ENCODE assay signal across 17 mouse cellular contexts in genomic region chr2:167163134-167163533, GRCm38 (mm10). TPM values are rescaled to one million over a fixed set of nuclear protein-coding genes. Genes with fewer than 3 reads are reported as not detected.
DNase-seq lines count a peak whose midpoint lies in the region; ATAC-seq and TF ChIP-seq lines count a peak whose summit lies in the region.
"Had no signal": no experiment of that assay in that cellular context is flagged by ENCODE, and none has a peak within 500 bp of the region (broad histone marks: within the 10 kb centered on the region; RNA-seq: fewer than 3 reads in every experiment).

No protein-coding gene starts in this region.

- H3K27ac ChIP-seq in embryonic facial prominence, embryonic 13.5 days = peak overlapping the region; percentile 69
- no peak overlapping the region for H3K27ac ChIP-seq in embryonic facial prominence, embryonic 10.5 days (replicated peaks)
- no peak overlapping the region for H3K27ac ChIP-seq in hindbrain, postnatal 0 days
- no peak overlapping the region for H3K27ac ChIP-seq in hindbrain, embryonic 12.5 days
- 0 out of 2 replicates have a peak overlapping the region, but pooled peaks have one; percentile 54 for H3K27ac ChIP-seq in lung, embryonic 14.5 days (ENCODE audit: low read depth)
- H3K27ac ChIP-seq in lung, postnatal 0 days (ENCODE audit: low read length) = no peak overlapping the region
- peak overlapping the region; percentile 14 for H3K27ac ChIP-seq in stomach, postnatal 0 days (replicated peaks)
- H3K27ac ChIP-seq: forebrain, embryonic 13.5 days; liver, embryonic 14.5 days; neural tube, embryonic 13.5 days had no signal

- TF ChIP-seq CTCF in hindbrain, postnatal 0 days (IDR thresholded peaks at IDR 0.05; ENCODE audit: low read depth) = no peak
- TF ChIP-seq CTCF in lung, embryonic 14.5 days (IDR thresholded peaks at IDR 0.05; ENCODE audit: low read depth) = no peak
- TF ChIP-seq CTCF in lung, postnatal 0 days (IDR thresholded peaks at IDR 0.05) = no peak
- TF ChIP-seq CTCF in stomach, postnatal 0 days (IDR thresholded peaks at IDR 0.05; ENCODE audit: low read depth) = no peak

- H3K4me2 ChIP-seq in embryonic facial prominence, embryonic 13.5 days = no peak overlapping the region
- H3K4me2 ChIP-seq in hindbrain, postnatal 0 days (ENCODE audit: low read depth, low read length) = no peak overlapping the region
- no peak overlapping the region for H3K4me2 ChIP-seq in hindbrain, embryonic 12.5 days (replicated peaks)
- no peak overlapping the region for H3K4me2 ChIP-seq in lung, embryonic 14.5 days
- H3K4me2 ChIP-seq in lung, postnatal 0 days (replicated peaks; ENCODE audit: low read depth, low read length) = no peak overlapping the region
- H3K4me2 ChIP-seq in stomach, postnatal 0 days (replicated peaks; ENCODE audit: low read depth) = no peak overlapping the region
- H3K4me2 ChIP-seq: forebrain, embryonic 13.5 days; midbrain, embryonic 11.5 days; neural tube, embryonic 13.5 days had no signal

- H3K9ac ChIP-seq in embryonic facial prominence, embryonic 13.5 days = no peak overlapping the region
- H3K9ac ChIP-seq in hindbrain, postnatal 0 days (replicated peaks; ENCODE audit: low read length) = no peak overlapping the region
- H3K9ac ChIP-seq in hindbrain, embryonic 12.5 days = no peak overlapping the region
- H3K9ac ChIP-seq in lung, embryonic 14.5 days = no peak overlapping the region
- H3K9ac ChIP-seq in lung, postnatal 0 days (replicated peaks; ENCODE audit: low read depth) = no peak overlapping the region
- H3K9ac ChIP-seq in stomach, postnatal 0 days (ENCODE audit: low read length) = no peak overlapping the region
- H3K9ac ChIP-seq: forebrain, embryonic 13.5 days; liver, embryonic 14.5 days; neural tube, embryonic 13.5 days had no signal

- H3K36me3 ChIP-seq in embryonic facial prominence, embryonic 13.5 days = no peaks in the 10 kb centered on the region
- no peaks in the 10 kb centered on the region for H3K36me3 ChIP-seq in embryonic facial prominence, embryonic 10.5 days (replicated peaks)
- H3K36me3 ChIP-seq in hindbrain, postnatal 0 days (ENCODE audit: insufficient read depth, low read length) = no peaks in the 10 kb centered on the region
- H3K36me3 ChIP-seq in hindbrain, embryonic 12.5 days = no peaks in the 10 kb centered on the region
- no peaks in the 10 kb centered on the region for H3K36me3 ChIP-seq in lung, embryonic 14.5 days (ENCODE audit: insufficient read depth)
- no peaks in the 10 kb centered on the region for H3K36me3 ChIP-seq in lung, postnatal 0 days (ENCODE audit: insufficient read depth, low read length)
- no peaks in the 10 kb centered on the region for H3K36me3 ChIP-seq in stomach, postnatal 0 days (ENCODE audit: control insufficient read depth, insufficient read depth, low read length)
- H3K36me3 ChIP-seq: neural tube, embryonic 13.5 days had no signal

- ATAC-seq in embryonic facial prominence, embryonic 13.5 days (ENCODE audit: insufficient number of reproducible peaks, insufficient read depth, low FRiP score, low TSS enrichment, low read depth) = 0 out of 2 replicates have a peak, but pooled peaks have one; percentile 17
- peak; percentile 43 for ATAC-seq in hindbrain, postnatal 0 days
- no peak for ATAC-seq in hindbrain, embryonic 12.5 days (ENCODE audit: low FRiP score)
- ATAC-seq in lung, embryonic 14.5 days (ENCODE audit: insufficient read depth) = no peak
- ATAC-seq in lung, postnatal 0 days = no peak
- ATAC-seq in stomach, postnatal 0 days (ENCODE audit: low FRiP score, low TSS enrichment) = no peak
- ATAC-seq: CD4-positive, CD25-positive, alpha-beta regulatory T cell, adult 4 months; forebrain, embryonic 13.5 days had no signal

- no peaks in the 10 kb centered on the region for H3K27me3 ChIP-seq in embryonic facial prominence, embryonic 13.5 days
- H3K27me3 ChIP-seq in embryonic facial prominence, embryonic 10.5 days (replicated peaks; ENCODE audit: low read depth, poor library complexity, severe bottlenecking) = no peaks in the 10 kb centered on the region
- H3K27me3 ChIP-seq in hindbrain, postnatal 0 days (ENCODE audit: insufficient read depth, low read length) = no peaks in the 10 kb centered on the region
- 0 out of 2 replicates have a peak, but pooled peaks cover 3% of the 10 kb centered on the region for H3K27me3 ChIP-seq in hindbrain, embryonic 12.5 days
- no peaks in the 10 kb centered on the region for H3K27me3 ChIP-seq in lung, embryonic 14.5 days (ENCODE audit: insufficient read depth, low read length)
- H3K27me3 ChIP-seq in lung, postnatal 0 days (replicated peaks; ENCODE audit: insufficient read depth, low read length) = no peaks in the 10 kb centered on the region
- H3K27me3 ChIP-seq in stomach, postnatal 0 days (ENCODE audit: control insufficient read depth, insufficient read depth, low read length) = no peaks in the 10 kb centered on the region
- H3K27me3 ChIP-seq: forebrain, embryonic 13.5 days; neural tube, embryonic 13.5 days; Patski had no signal

- WGBS in embryonic facial prominence, embryonic 13.5 days = 87% methylated on average over 10 of the region's 10 CpGs
- 93% methylated on average over 10 of the region's 10 CpGs for WGBS in embryonic facial prominence, embryonic 10.5 days
- 71% methylated on average over 10 of the region's 10 CpGs for WGBS in hindbrain, postnatal 0 days
- 89% methylated on average over 10 of the region's 10 CpGs for WGBS in hindbrain, embryonic 12.5 days
- WGBS in lung, embryonic 14.5 days = 87% methylated on average over 10 of the region's 10 CpGs
- WGBS in lung, postnatal 0 days = 87% methylated on average over 10 of the region's 10 CpGs
- WGBS in stomach, postnatal 0 days = 88% methylated on average over 10 of the region's 10 CpGs

- H3K4me3 ChIP-seq in embryonic facial prominence, embryonic 13.5 days = no peak overlapping the region
- H3K4me3 ChIP-seq in embryonic facial prominence, embryonic 10.5 days = no peak overlapping the region
- H3K4me3 ChIP-seq in hindbrain, postnatal 0 days (ENCODE audit: low read length) = no peak overlapping the region
- H3K4me3 ChIP-seq in hindbrain, embryonic 12.5 days = no peak overlapping the region
- H3K4me3 ChIP-seq in lung, embryonic 14.5 days (ENCODE audit: low read depth, low read length) = no peak overlapping the region
- H3K4me3 ChIP-seq in lung, postnatal 0 days (ENCODE audit: low read depth, low read length) = no peak overlapping the region
- no peak overlapping the region for H3K4me3 ChIP-seq in stomach, postnatal 0 days (ENCODE audit: low read depth, low read length)
- H3K4me3 ChIP-seq: forebrain, embryonic 13.5 days; neural tube, embryonic 13.5 days had no signal

- no peaks in the 10 kb centered on the region for H3K9me3 ChIP-seq in embryonic facial prominence, embryonic 13.5 days
- peaks cover 6% of the 10 kb centered on the region; the same call in 1 of the 2 replicates for H3K9me3 ChIP-seq in embryonic facial prominence, embryonic 10.5 days
- no peaks in the 10 kb centered on the region for H3K9me3 ChIP-seq in hindbrain, postnatal 0 days (ENCODE audit: low read length)
- H3K9me3 ChIP-seq in hindbrain, embryonic 12.5 days (replicated peaks) = 0 out of 2 replicates have a peak, but pooled peaks cover 4% of the 10 kb centered on the region
- no peaks in the 10 kb centered on the region; the same call in 1 of the 2 replicates for H3K9me3 ChIP-seq in lung, embryonic 14.5 days (ENCODE audit: low read depth, low read length)
- no peaks in the 10 kb centered on the region for H3K9me3 ChIP-seq in lung, postnatal 0 days (ENCODE audit: low read length)
- H3K9me3 ChIP-seq in stomach, postnatal 0 days (ENCODE audit: control insufficient read depth, low read length) = no peaks in the 10 kb centered on the region
- H3K9me3 ChIP-seq: forebrain, embryonic 13.5 days; neural tube, embryonic 13.5 days had no signal

- TF ChIP-seq EP300 in lung, postnatal 0 days (IDR thresholded peaks at IDR 0.05) = no peak
- TF ChIP-seq EP300 in stomach, postnatal 0 days (optimal IDR thresholded peaks at IDR 0.05) = no peak

- H3K4me1 ChIP-seq in embryonic facial prominence, embryonic 13.5 days = peaks cover 22% of the 10 kb centered on the region
- no peaks in the 10 kb centered on the region; the same call in 1 of the 2 replicates for H3K4me1 ChIP-seq in embryonic facial prominence, embryonic 10.5 days
- no peaks in the 10 kb centered on the region for H3K4me1 ChIP-seq in hindbrain, postnatal 0 days (ENCODE audit: insufficient read depth, low read length)
- peaks cover 8% of the 10 kb centered on the region; the same call in 1 of the 2 replicates for H3K4me1 ChIP-seq in hindbrain, embryonic 12.5 days
- peaks cover 13% of the 10 kb centered on the region for H3K4me1 ChIP-seq in lung, embryonic 14.5 days (ENCODE audit: insufficient read depth)
- H3K4me1 ChIP-seq in lung, postnatal 0 days (ENCODE audit: insufficient read depth, low read depth, low read length) = no peaks in the 10 kb centered on the region
- no peaks in the 10 kb centered on the region; the same call in 1 of the 2 replicates for H3K4me1 ChIP-seq in stomach, postnatal 0 days (replicated peaks; ENCODE audit: control insufficient read depth, insufficient read depth)

- no peak for DNase-seq in embryonic facial prominence, embryonic 10.5 days (ENCODE audit: low spot score)
- no peak for DNase-seq in hindbrain, postnatal 0 days (ENCODE audit: low spot score)
- DNase-seq in lung, embryonic 14.5 days = no peak
- no peak for DNase-seq in lung, postnatal 0 days (ENCODE audit: low spot score)
- no peak for DNase-seq in stomach, postnatal 0 days (ENCODE audit: low spot score)
- DNase-seq in frontal cortex, postnatal 10 days (ENCODE audit: low spot score in 2 of 2) = no peak
- DNase-seq: cerebellum, postnatal 36 days; kidney, adult 8-10 months; thymus, adult 2 months had no signal

RNA-seq across cellular contexts. Expression of gene Kcnb1, which starts 26.8 kb away (rescaled TPM):
- 1.1 and 1.2 TPM in 2 replicates for polyA plus RNA-seq in embryonic facial prominence, embryonic 13.5 days (2015; fragmentation: Nextera tagmentation; extraction: Ambion mirVana)
- polyA plus RNA-seq in embryonic facial prominence, embryonic 10.5 days (2016; fragmentation: Nextera tagmentation; extraction: Ambion mirVana) = 0.40 and 0.52 TPM in 2 replicates
- total RNA-seq in hindbrain, postnatal 0 days (2014; rRNA removed) = 21.5 and 33.6 TPM in 2 replicates
- 4.0 and 5.1 TPM in 2 replicates for polyA plus RNA-seq in hindbrain, postnatal 0 days (2015; fragmentation: Nextera tagmentation; extraction: Ambion mirVana)
- 1.4 and 1.6 TPM in 2 replicates for polyA plus RNA-seq in hindbrain, embryonic 12.5 days (2016; fragmentation: Nextera tagmentation; extraction: Ambion mirVana)
- polyA plus RNA-seq in lung, embryonic 14.5 days (2014; fragmentation: Nextera tagmentation; extraction: Ambion mirVana) = 0.37 and 0.42 TPM in 2 replicates
- 0.76 and 1.1 TPM in 2 replicates for polyA plus RNA-seq in lung, postnatal 0 days (2015; fragmentation: Nextera tagmentation; extraction: Ambion mirVana)
- polyA plus RNA-seq in stomach, postnatal 0 days (2015; fragmentation: Nextera tagmentation; extraction: Ambion mirVana) = 1.6 and 1.9 TPM in 2 replicates

Comparison
In these comparisons a context has a peak if more than half of its experiments do, and no peak if none do; other contexts are left out.
1. ATAC-seq: peak in embryonic facial prominence, embryonic 13.5 days (single experiment) and hindbrain, postnatal 0 days (single experiment); none in hindbrain, embryonic 12.5 days (single experiment), lung, embryonic 14.5 days (single experiment), lung, postnatal 0 days (single experiment) and stomach, postnatal 0 days (single experiment).
2. H3K27ac ChIP-seq: peak in embryonic facial prominence, embryonic 13.5 days (single experiment), lung, embryonic 14.5 days (single experiment) and stomach, postnatal 0 days (single experiment); none in embryonic facial prominence, embryonic 10.5 days (single experiment), hindbrain, postnatal 0 days (single experiment), hindbrain, embryonic 12.5 days (single experiment) and lung, postnatal 0 days (single experiment).